Mouse (Mus musculus): ENCODE measurements around the gene Nanos3.

DNA sequence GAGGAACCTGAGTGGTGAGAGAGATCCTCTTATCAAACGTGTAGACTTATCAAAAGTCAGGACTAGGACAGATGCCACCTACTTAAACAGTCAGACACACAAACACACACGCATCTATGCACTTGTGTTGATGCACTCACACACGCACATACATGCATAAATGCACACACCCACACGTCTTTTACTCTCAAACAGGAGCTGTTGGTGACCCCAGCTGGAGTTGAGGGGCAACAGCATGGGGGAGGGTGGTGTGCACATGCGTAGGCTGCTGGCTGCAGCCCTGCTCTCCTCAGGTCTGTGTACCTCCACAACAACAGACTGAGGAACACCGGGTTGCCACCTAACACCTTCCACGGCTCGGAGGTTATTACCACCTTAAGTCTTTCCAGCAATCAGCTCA lies 56.7 kb downstream of the Nanos3 start:
- TF ChIP-seq CTCF (conservative IDR thresholded peaks at IDR 0.05 in 1 of 2, IDR thresholded peaks at IDR 0.05 in 1 of 2; ENCODE audit: low read depth in 2 of 2, low read length in 2 of 2), result peak in 1 of 2 experiments; percentile 44; a peak in 2 of 4 replicates
- TF ChIP-seq ETS1 (conservative IDR thresholded peaks at IDR 0.05; ENCODE audit: low read depth, low read length), result no peak
- peak; percentile 34 for TF ChIP-seq SMC3 (IDR thresholded peaks at IDR 0.05; ENCODE audit: low read depth, low read length)
- no peak for TF ChIP-seq MAX (IDR thresholded peaks at IDR 0.05; ENCODE audit: low read length)
- TF ChIP-seq KAT2A (IDR thresholded peaks at IDR 0.05; ENCODE audit: insufficient replicate concordance, low read length), result no peak
- TF ChIP-seq MAZ (IDR thresholded peaks at IDR 0.05; ENCODE audit: low read depth, low read length), result no peak
- TF ChIP-seq MEF2A (IDR thresholded peaks at IDR 0.05; ENCODE audit: borderline replicate concordance, low read depth, low read length), result no peak
- no peak for TF ChIP-seq POLR2A (IDR thresholded peaks at IDR 0.05; ENCODE audit: low read depth, low read length)
- no peak for TF ChIP-seq CHD1 (IDR thresholded peaks at IDR 0.05; ENCODE audit: low read depth, low read length)
- TF ChIP-seq NRF1 (IDR thresholded peaks at IDR 0.05; ENCODE audit: low read depth, low read length), result no peak
- no peak for TF ChIP-seq POLR2AphosphoS2 (IDR thresholded peaks at IDR 0.05; ENCODE audit: low read depth, low read length)

Measured in CH12.LX (cell line).